Mouse (Mus musculus): ENCODE data around the gene Map4k3. TPM values are rescaled to one million over a fixed set of nuclear protein-coding genes. Genes with fewer than 3 reads are reported as not detected.
"Not testable (repeated sequence)": the region's sequence is repeated elsewhere in the genome, so short reads cannot be mapped to it uniquely, and the experiment has no call there.

Gene Map4k3
- polyA plus RNA-seq, 1 experiment from 2014 or later, result 28.8 TPM

GRCm38 (mm10) chr17:80761191-80761590 is 32.9 kb upstream of the Map4k3 start:
- not testable (repeated sequence) for H3K36me3 ChIP-seq (ENCODE audit: control insufficient read depth, insufficient read depth); H3K9ac ChIP-seq (replicated peaks; ENCODE audit: low read depth, low read length); H3K4me2 ChIP-seq (ENCODE audit: low read length); H3K4me3 ChIP-seq (replicated peaks; ENCODE audit: low read length); H3K27ac ChIP-seq (ENCODE audit: low read length); ATAC-seq; H3K27me3 ChIP-seq (replicated peaks; ENCODE audit: control insufficient read depth, insufficient read depth, low read length); H3K9me3 ChIP-seq (ENCODE audit: control insufficient read depth, low read length)
- H3K4me1 ChIP-seq (replicated peaks; ENCODE audit: control insufficient read depth, insufficient read depth, low read length), result peaks cover 15% of the 10 kb centered on the region
- 90% methylated on average over 8 of the region's 8 CpGs for WGBS

- H3K4me2 ChIP-seq (ENCODE audit: low read length), result no peak overlapping the region
- WGBS, result 91% methylated on average over 16 of the region's 16 CpGs
Observed at GRCm38 (mm10) chr17:80760344-80761145, 32.3 kb upstream of the Map4k3 start.

GRCm38 (mm10) chr17:80756043-80756442 is 27.8 kb upstream of the Map4k3 start:
- Histone ChIP-seq H3K36me3 (ENCODE audit: control insufficient read depth, insufficient read depth) (no peaks in the 10 kb centered on the region), H3K9ac (replicated peaks; ENCODE audit: low read depth, low read length) (no peak overlapping the region), H3K4me1 (replicated peaks; ENCODE audit: control insufficient read depth, insufficient read depth, low read length) (no peaks in the 10 kb centered on the region), H3K4me2 (ENCODE audit: low read length) (no peak overlapping the region), H3K27me3 (replicated peaks; ENCODE audit: control insufficient read depth, insufficient read depth, low read length) (no peaks in the 10 kb centered on the region), H3K4me3 (replicated peaks; ENCODE audit: low read length) (no peak overlapping the region), H3K9me3 (ENCODE audit: control insufficient read depth, low read length) (no peaks in the 10 kb centered on the region), H3K27ac (ENCODE audit: low read length) (no peak overlapping the region)
- ATAC-seq, result no peak
- 89% methylated on average over 5 of the region's 5 CpGs for WGBS

More at GRCm38 (mm10) chr17:80760344-80761145, 32.3 kb upstream of the Map4k3 start:
- Histone ChIP-seq H3K9ac (replicated peaks; ENCODE audit: low read depth, low read length) (no peak overlapping the region), H3K9me3 (ENCODE audit: control insufficient read depth, low read length) (no peaks in the 10 kb centered on the region), H3K36me3 (ENCODE audit: control insufficient read depth, insufficient read depth) (no peaks in the 10 kb centered on the region), H3K27me3 (replicated peaks; ENCODE audit: control insufficient read depth, insufficient read depth, low read length) (no peaks in the 10 kb centered on the region), H3K4me3 (replicated peaks; ENCODE audit: low read length) (no peak overlapping the region), H3K4me1 (replicated peaks; ENCODE audit: control insufficient read depth, insufficient read depth, low read length) (peaks cover 15% of the 10 kb centered on the region), H3K27ac (ENCODE audit: low read length) (no peak overlapping the region)
- no peak for ATAC-seq

- H3K27ac ChIP-seq (ENCODE audit: low read length), result no peak overlapping the region
- H3K4me2 ChIP-seq (ENCODE audit: low read length), result no peak overlapping the region
- WGBS, result 77% methylated on average over 9 of the region's 9 CpGs
- no peaks in the 10 kb centered on the region for H3K36me3 ChIP-seq (ENCODE audit: control insufficient read depth, insufficient read depth)
- no peak overlapping the region for H3K9ac ChIP-seq (replicated peaks; ENCODE audit: low read depth, low read length)
- no peak overlapping the region for H3K4me3 ChIP-seq (replicated peaks; ENCODE audit: low read length)
- no peaks in the 10 kb centered on the region for H3K9me3 ChIP-seq (ENCODE audit: control insufficient read depth, low read length)
- no peak for ATAC-seq
- H3K27me3 ChIP-seq (replicated peaks; ENCODE audit: control insufficient read depth, insufficient read depth, low read length), result no peaks in the 10 kb centered on the region
- H3K4me1 ChIP-seq (replicated peaks; ENCODE audit: control insufficient read depth, insufficient read depth, low read length), result no peaks in the 10 kb centered on the region
Observed at GRCm38 (mm10) chr17:80755076-80755871, 27.0 kb upstream of the Map4k3 start.

GRCm38 (mm10) chr17:80754589-80754988 is 26.3 kb upstream of the Map4k3 start:
- no peaks in the 10 kb centered on the region for H3K9me3 ChIP-seq (ENCODE audit: control insufficient read depth, low read length)
- H3K4me3 ChIP-seq (replicated peaks; ENCODE audit: low read length), result no peak overlapping the region
- H3K27me3 ChIP-seq (replicated peaks; ENCODE audit: control insufficient read depth, insufficient read depth, low read length), result no peaks in the 10 kb centered on the region
- no peak for ATAC-seq
- no peaks in the 10 kb centered on the region for H3K36me3 ChIP-seq (ENCODE audit: control insufficient read depth, insufficient read depth)
- no peak overlapping the region for H3K9ac ChIP-seq (replicated peaks; ENCODE audit: low read depth, low read length)
- no peaks in the 10 kb centered on the region for H3K4me1 ChIP-seq (replicated peaks; ENCODE audit: control insufficient read depth, insufficient read depth, low read length)
- 69% methylated on average over 8 of the region's 8 CpGs for WGBS
- no peak overlapping the region for H3K27ac ChIP-seq (ENCODE audit: low read length)
- no peak overlapping the region for H3K4me2 ChIP-seq (ENCODE audit: low read length)

GRCm38 (mm10) chr17:80752466-80752865 is 24.2 kb upstream of the Map4k3 start:
- Histone ChIP-seq H3K4me1 (replicated peaks; ENCODE audit: control insufficient read depth, insufficient read depth, low read length) (no peaks in the 10 kb centered on the region), H3K27ac (ENCODE audit: low read length) (no peak overlapping the region; the same call in 1 of the 2 replicates), H3K36me3 (ENCODE audit: control insufficient read depth, insufficient read depth) (no peaks in the 10 kb centered on the region), H3K27me3 (replicated peaks; ENCODE audit: control insufficient read depth, insufficient read depth, low read length) (no peaks in the 10 kb centered on the region), H3K9me3 (ENCODE audit: control insufficient read depth, low read length) (no peaks in the 10 kb centered on the region), H3K4me2 (ENCODE audit: low read length) (no peak overlapping the region), H3K9ac (replicated peaks; ENCODE audit: low read depth, low read length) (no peak overlapping the region), H3K4me3 (replicated peaks; ENCODE audit: low read length) (no peak overlapping the region)
- ATAC-seq, result no peak
- 19% methylated on average over 1 of the region's 1 CpGs for WGBS

- H3K4me2 ChIP-seq (ENCODE audit: low read length), result no peak overlapping the region
- no peak for ATAC-seq
- no peak overlapping the region for H3K4me3 ChIP-seq (replicated peaks; ENCODE audit: low read length)
- no peak overlapping the region for H3K27ac ChIP-seq (ENCODE audit: low read length)
- H3K9me3 ChIP-seq (ENCODE audit: control insufficient read depth, low read length), result no peaks in the 10 kb centered on the region
- H3K36me3 ChIP-seq (ENCODE audit: control insufficient read depth, insufficient read depth), result no peaks in the 10 kb centered on the region
- no peaks in the 10 kb centered on the region for H3K4me1 ChIP-seq (replicated peaks; ENCODE audit: control insufficient read depth, insufficient read depth, low read length)
- 55% methylated on average over 5 of the region's 5 CpGs for WGBS
- no peak overlapping the region for H3K9ac ChIP-seq (replicated peaks; ENCODE audit: low read depth, low read length)
- H3K27me3 ChIP-seq (replicated peaks; ENCODE audit: control insufficient read depth, insufficient read depth, low read length), result no peaks in the 10 kb centered on the region
Observed at GRCm38 (mm10) chr17:80739421-80739820, 11.1 kb upstream of the Map4k3 start.

- H3K4me2 ChIP-seq (ENCODE audit: low read length), result no peak overlapping the region
- H3K27ac ChIP-seq (ENCODE audit: low read length), result no peak overlapping the region
- H3K36me3 ChIP-seq (ENCODE audit: control insufficient read depth, insufficient read depth), result no peaks in the 10 kb centered on the region
- no peak overlapping the region for H3K4me3 ChIP-seq (replicated peaks; ENCODE audit: low read length)
- 73% methylated on average over 6 of the region's 6 CpGs for WGBS
- H3K9ac ChIP-seq (replicated peaks; ENCODE audit: low read depth, low read length), result no peak overlapping the region
- no peaks in the 10 kb centered on the region for H3K27me3 ChIP-seq (replicated peaks; ENCODE audit: control insufficient read depth, insufficient read depth, low read length)
- no peak for ATAC-seq
- no peaks in the 10 kb centered on the region for H3K9me3 ChIP-seq (ENCODE audit: control insufficient read depth, low read length)
- H3K4me1 ChIP-seq (replicated peaks; ENCODE audit: control insufficient read depth, insufficient read depth, low read length), result no peaks in the 10 kb centered on the region
Observed at GRCm38 (mm10) chr17:80734700-80735099, 6.4 kb upstream of the Map4k3 start.

GRCm38 (mm10) chr17:80733121-80733800 is 5.0 kb upstream of the Map4k3 start:
- 83% methylated on average over 12 of the region's 12 CpGs for WGBS

More at GRCm38 (mm10) chr17:80733121-80733800, 5.0 kb upstream of the Map4k3 start:
- H3K27me3 ChIP-seq (replicated peaks; ENCODE audit: control insufficient read depth, insufficient read depth, low read length), result no peaks in the 10 kb centered on the region
- no peak overlapping the region for H3K27ac ChIP-seq (ENCODE audit: low read length)
- ATAC-seq, result no peak
- H3K4me3 ChIP-seq (replicated peaks; ENCODE audit: low read length), result no peak overlapping the region
- no peaks in the 10 kb centered on the region for H3K36me3 ChIP-seq (ENCODE audit: control insufficient read depth, insufficient read depth)
- no peaks in the 10 kb centered on the region for H3K9me3 ChIP-seq (ENCODE audit: control insufficient read depth, low read length)
- peaks cover 8% of the 10 kb centered on the region for H3K4me1 ChIP-seq (replicated peaks; ENCODE audit: control insufficient read depth, insufficient read depth, low read length)
- H3K9ac ChIP-seq (replicated peaks; ENCODE audit: low read depth, low read length), result no peak overlapping the region
- no peak overlapping the region for H3K4me2 ChIP-seq (ENCODE audit: low read length)

Measured in forebrain, embryonic 16.5 days (tissue).